Mouse (Mus musculus): ENCODE measurements around the gene Etv6.

GRCm38 (mm10) chr6:134151022-134151680 lies 115.7 kb downstream of the Etv6 start:
- TF ChIP-seq CTCF (IDR thresholded peaks at IDR 0.05; ENCODE audit: insufficient read depth, low read depth, low read length) (no peak), POLR2A (IDR thresholded peaks at IDR 0.05; ENCODE audit: insufficient read depth, low read depth, low read length) (no peak)
